Mouse (Mus musculus): ENCODE data around the gene Ppp4r4. TPM values are rescaled to one million over a fixed set of nuclear protein-coding genes. Genes with fewer than 3 reads are reported as not detected.
"Not testable (repeated sequence)": the region's sequence is repeated elsewhere in the genome, so short reads cannot be mapped to it uniquely, and the experiment has no call there.

Ppp4r4 gene
- polyA plus RNA-seq, 1 experiment from 2014 or later = 1.1 TPM

DNA sequence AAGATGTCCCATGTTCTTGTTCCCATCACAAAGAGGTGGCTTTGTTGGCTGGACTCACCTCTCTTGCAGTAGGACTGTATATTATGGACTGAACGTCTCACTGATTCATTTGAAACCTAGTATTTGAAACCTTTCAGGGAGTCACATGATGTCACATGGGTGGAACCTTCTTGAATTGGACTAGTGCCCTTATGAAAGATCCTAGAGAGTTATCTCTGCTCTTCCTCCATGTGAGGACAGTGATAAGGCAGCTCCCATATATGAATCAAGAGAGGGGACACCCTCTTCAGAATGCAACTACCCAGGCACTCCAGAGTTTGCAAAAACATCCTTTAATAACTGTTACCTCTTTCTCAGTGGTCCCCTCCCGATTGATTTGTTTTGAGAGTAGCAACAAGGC lies 114.2 kb downstream of the Ppp4r4 start:
- no peaks in the 10 kb centered on the region for H3K36me3 ChIP-seq
- no peaks in the 10 kb centered on the region for H3K4me1 ChIP-seq
- no peak overlapping the region for H3K27ac ChIP-seq
- H3K27me3 ChIP-seq = no peaks in the 10 kb centered on the region
- peaks cover 8% of the 10 kb centered on the region; the same call in 1 of the 2 replicates for H3K9me3 ChIP-seq
- 76% methylated on average over 2 of the region's 2 CpGs for WGBS
- no peak overlapping the region for H3K4me3 ChIP-seq
- no peak overlapping the region for H3K4me2 ChIP-seq (replicated peaks)
- no peak overlapping the region for H3K9ac ChIP-seq
- ATAC-seq (ENCODE audit: low FRiP score, low read depth) = no peak

DNA sequence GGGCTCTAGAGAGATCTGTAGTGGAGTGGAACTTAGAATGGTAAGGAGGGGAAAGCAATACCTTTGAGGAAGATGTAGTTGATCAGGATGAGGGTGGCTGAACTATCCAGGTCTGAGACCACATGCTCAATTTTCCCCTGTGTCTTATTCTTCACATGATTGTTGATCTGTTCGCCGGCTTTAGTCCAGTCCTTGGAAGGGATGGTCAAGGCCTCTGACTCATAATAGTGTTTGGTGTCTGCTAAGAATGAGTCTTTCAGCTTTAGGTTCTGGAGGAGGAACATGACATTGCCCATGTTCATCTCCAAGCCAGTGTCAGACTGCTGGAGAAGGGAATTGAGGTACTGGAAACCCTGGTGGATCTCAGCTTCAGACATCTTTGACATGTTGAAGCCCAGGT lies 121.8 kb downstream of the Ppp4r4 start:
- Histone ChIP-seq H3K9me3 (peaks cover 8% of the 10 kb centered on the region; the same call in 1 of the 2 replicates), H3K27ac (no peak overlapping the region), H3K4me3 (no peak overlapping the region), H3K4me1 (no peaks in the 10 kb centered on the region), H3K36me3 (no peaks in the 10 kb centered on the region), H3K27me3 (no peaks in the 10 kb centered on the region), H3K4me2 (replicated peaks) (no peak overlapping the region), H3K9ac (no peak overlapping the region)
- no peak for ATAC-seq (ENCODE audit: low FRiP score, low read depth)
- WGBS = 87% methylated on average over 2 of the region's 2 CpGs

DNA sequence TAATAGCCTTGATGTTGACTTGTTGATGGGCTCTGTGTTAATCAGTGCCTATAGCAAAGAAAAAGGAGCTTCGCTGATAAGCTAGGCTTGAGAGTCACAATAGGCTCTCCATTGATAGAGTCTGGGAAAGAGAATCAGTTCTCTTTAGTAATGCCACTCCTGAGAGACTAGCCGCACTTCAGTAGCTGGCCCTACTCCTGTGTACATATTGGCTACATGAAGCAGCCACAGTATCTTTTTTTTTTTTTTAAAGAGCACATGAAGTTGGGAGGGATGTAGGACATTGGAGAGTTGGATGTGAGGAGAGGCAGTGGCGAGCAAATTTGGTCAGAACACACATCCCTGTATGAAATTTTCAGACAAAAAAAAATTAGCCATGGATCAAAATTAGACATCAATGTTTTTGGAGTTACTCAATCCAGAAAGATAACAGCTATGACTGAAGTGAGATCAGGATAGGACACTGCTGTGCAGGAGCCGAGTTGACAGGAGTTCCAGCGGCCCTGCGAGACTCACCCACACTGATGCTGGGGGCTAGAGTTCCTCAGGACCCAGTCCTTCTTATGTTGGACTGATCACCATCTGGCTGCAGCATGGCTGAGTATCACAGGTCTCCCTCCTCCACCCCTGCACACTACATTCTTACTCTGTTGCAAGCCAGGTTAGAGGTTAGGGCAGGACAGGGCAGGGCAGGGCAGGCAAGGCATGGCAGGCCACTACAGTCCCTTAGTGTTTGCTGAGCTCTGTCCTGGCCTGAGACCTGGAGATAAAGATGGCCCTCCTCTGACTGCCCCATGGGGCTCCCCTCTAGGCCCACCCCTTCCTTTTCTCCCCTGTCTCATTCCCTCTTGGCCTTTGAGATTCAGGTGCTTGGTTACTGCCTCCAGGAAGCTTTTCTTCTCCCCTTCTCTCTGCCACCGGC lies 123.3 kb downstream of the Ppp4r4 start:
- no peak overlapping the region for H3K27ac ChIP-seq
- no peak for ATAC-seq (ENCODE audit: low FRiP score, low read depth)
- H3K9ac ChIP-seq = no peak overlapping the region
- H3K9me3 ChIP-seq = peaks cover 5% of the 10 kb centered on the region; the same call in 1 of the 2 replicates
- WGBS = 80% methylated on average over 7 of the region's 7 CpGs
- H3K4me3 ChIP-seq = no peak overlapping the region
- no peaks in the 10 kb centered on the region for H3K36me3 ChIP-seq
- H3K4me1 ChIP-seq = no peaks in the 10 kb centered on the region
- H3K4me2 ChIP-seq (replicated peaks) = no peak overlapping the region
- H3K27me3 ChIP-seq = no peaks in the 10 kb centered on the region

DNA sequence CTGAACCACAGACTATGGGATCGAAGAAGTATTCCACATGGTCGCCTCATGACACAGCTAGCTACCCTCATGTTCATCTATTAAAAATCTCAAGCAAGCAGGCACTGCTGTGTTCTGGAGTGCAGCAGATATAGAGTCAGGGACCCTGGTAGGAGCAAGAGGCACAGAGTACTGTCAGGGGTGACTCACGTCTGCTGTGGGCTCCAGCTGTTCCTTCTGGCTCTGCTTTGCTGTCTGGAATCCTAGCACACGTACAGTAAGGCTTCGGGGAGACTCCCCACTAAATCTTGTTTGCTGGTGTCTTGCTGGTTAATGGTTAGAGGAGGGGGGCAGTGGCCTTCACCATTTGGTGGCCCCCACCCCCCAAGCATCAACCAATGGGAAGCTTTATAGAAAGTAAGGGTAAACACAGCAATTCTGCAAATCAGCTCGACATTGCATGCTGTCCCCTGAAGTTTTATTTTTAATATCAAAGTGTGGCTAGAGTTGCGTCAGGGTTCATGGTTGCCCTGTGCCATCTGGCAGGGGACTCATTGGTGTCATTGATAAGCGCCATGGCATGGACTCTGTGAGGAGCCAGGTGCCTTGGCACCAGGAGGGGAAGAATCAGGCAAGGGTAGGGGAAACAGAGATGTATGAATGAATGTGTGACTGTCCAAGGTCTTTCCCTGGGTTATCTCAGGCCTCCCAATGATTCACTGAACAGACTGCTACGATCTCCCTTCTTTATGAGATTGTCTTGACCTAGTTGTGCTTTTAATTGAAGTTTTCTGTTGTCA lies 125.0 kb downstream of the Ppp4r4 start, which contains the start of gene Serpina6:
Serpina6 (minus strand) TSS at position 365 of the 779 bp plus-strand sequence.
- 75% methylated on average over 9 of the region's 9 CpGs for WGBS
- Histone ChIP-seq H3K9me3 (no peaks in the 10 kb centered on the region), H3K4me2 (replicated peaks) (no peak within 1 kb of the TSS), H3K4me3 (no peak within 1 kb of the TSS), H3K27ac (no peak within 1 kb of the TSS), H3K9ac (no peak within 1 kb of the TSS), H3K4me1 (no peaks in the 10 kb centered on the region), H3K27me3 (no peaks in the 10 kb centered on the region), H3K36me3 (no peaks in the 10 kb centered on the region)
- ATAC-seq (ENCODE audit: low FRiP score, low read depth) = no peak

DNA sequence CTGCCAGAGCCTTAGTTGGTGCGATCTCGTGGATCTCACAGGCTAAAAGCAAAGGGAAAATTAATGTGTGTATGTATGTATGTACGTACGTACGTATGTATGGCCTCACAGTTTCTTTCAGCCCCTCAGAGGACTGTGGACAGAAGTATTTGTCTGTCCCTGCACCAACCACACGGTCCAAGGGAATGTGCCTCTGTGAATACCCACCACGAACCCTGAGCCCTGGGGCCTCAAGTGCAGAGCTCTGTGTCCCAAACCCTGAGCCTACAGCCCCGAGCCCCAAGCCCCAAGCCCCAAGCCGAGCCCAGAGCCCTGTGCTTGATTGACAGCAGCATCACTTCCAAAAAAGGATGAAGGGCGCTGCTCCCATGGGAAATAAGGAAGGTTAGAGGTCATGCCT lies 125.9 kb downstream of the Ppp4r4 start:
- H3K9me3 ChIP-seq = no peaks in the 10 kb centered on the region
- ATAC-seq (ENCODE audit: low FRiP score, low read depth) = no peak
- no peak overlapping the region for H3K4me2 ChIP-seq (replicated peaks)
- H3K27ac ChIP-seq = no peak overlapping the region
- WGBS = 82% methylated on average over 10 of the region's 10 CpGs
- H3K36me3 ChIP-seq = no peaks in the 10 kb centered on the region
- H3K9ac ChIP-seq = no peak overlapping the region
- no peaks in the 10 kb centered on the region for H3K27me3 ChIP-seq
- H3K4me3 ChIP-seq = no peak overlapping the region
- no peaks in the 10 kb centered on the region for H3K4me1 ChIP-seq

DNA sequence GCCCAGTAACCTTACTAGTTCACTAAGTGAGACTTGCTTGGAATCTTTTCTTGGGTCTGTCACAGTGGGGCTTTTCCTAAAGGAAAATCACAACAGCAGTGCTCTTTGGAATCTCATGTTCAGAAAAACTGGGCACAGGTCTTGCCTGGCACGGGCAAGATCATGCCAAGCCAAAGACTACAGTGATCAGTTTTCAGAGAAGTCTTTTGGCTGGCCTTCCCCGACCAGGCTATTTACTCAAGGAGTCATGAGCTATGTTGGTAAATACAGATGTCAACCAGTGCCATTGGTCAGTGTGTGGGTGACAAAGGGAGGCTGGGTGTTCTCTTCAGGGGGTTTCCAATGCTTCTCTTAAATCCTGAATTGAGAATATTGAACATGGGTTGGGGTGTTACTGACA lies 127.1 kb downstream of the Ppp4r4 start:
- H3K36me3 ChIP-seq = no peaks in the 10 kb centered on the region
- ATAC-seq (ENCODE audit: low FRiP score, low read depth) = no peak
- H3K4me2 ChIP-seq (replicated peaks) = no peak overlapping the region
- 83% methylated on average over 2 of the region's 2 CpGs for WGBS
- no peaks in the 10 kb centered on the region for H3K9me3 ChIP-seq
- H3K27me3 ChIP-seq = no peaks in the 10 kb centered on the region
- no peak overlapping the region for H3K9ac ChIP-seq
- no peaks in the 10 kb centered on the region for H3K4me1 ChIP-seq
- H3K4me3 ChIP-seq = no peak overlapping the region
- no peak overlapping the region for H3K27ac ChIP-seq

DNA sequence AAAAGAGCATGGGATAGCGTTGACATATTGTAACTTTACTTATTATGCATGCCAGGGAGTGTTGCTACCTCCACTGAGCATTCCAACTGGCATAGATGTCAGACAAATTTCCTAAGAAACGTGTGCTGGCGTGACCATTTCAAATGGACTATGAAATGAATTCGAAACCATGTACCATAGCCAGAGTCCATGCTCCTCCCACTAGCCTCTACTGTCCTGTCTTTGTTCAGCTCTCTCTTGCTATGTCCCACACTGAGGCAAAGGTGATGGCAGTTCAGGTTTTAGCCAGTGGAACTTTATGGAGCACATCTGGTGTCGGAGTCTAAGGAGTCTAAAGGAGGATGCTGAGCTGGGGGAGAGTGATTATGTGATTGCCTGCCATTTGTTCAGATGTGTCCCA lies 128.0 kb downstream of the Ppp4r4 start:
- H3K4me3 ChIP-seq = no peak overlapping the region
- no peak overlapping the region for H3K27ac ChIP-seq
- H3K9me3 ChIP-seq = no peaks in the 10 kb centered on the region
- ATAC-seq (ENCODE audit: low FRiP score, low read depth) = no peak
- no peaks in the 10 kb centered on the region for H3K4me1 ChIP-seq
- no peak overlapping the region for H3K4me2 ChIP-seq (replicated peaks)
- 80% methylated on average over 5 of the region's 5 CpGs for WGBS
- H3K36me3 ChIP-seq = no peaks in the 10 kb centered on the region
- no peak overlapping the region for H3K9ac ChIP-seq
- H3K27me3 ChIP-seq = no peaks in the 10 kb centered on the region

DNA sequence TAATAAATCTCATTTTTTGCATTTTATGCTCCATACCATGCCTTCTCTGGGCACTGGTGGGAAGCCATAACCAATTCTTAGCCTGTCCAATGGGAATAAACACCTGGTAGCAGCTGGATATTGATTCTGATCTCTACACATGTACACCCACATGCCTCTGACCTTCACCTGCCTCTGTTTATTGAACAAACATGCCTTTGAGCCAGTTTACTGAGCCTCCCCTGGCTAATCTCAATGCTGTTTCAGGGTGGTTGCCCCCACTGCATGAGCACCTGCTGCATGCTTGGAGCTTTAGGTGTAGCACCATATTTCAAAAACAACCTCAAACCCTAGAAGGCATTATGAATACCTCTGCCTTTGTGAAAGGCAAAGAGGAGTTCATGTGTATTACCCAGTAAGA lies 130.0 kb downstream of the Ppp4r4 start:
- not testable (repeated sequence) for H3K4me2 ChIP-seq (replicated peaks); H3K4me3 ChIP-seq; H3K9ac ChIP-seq; H3K36me3 ChIP-seq; H3K27me3 ChIP-seq; H3K4me1 ChIP-seq; H3K9me3 ChIP-seq; ATAC-seq (ENCODE audit: low FRiP score, low read depth); H3K27ac ChIP-seq

Other genes with a start within 250 kb of the Ppp4r4 start
- 0.10 TPM in 1 of 2 replicates, not detected in the other for gene Fam181a, start 221.3 kb upstream of the Ppp4r4 start, polyA plus RNA-seq (2015; fragmentation: Nextera tagmentation; extraction: Ambion mirVana)
- 6.0 and 6.7 TPM in 2 replicates for gene Asb2, start 176.3 kb upstream of the Ppp4r4 start, polyA plus RNA-seq (2015; fragmentation: Nextera tagmentation; extraction: Ambion mirVana)
- gene Otub2, start 143.6 kb upstream of the Ppp4r4 start, polyA plus RNA-seq (2015; fragmentation: Nextera tagmentation; extraction: Ambion mirVana) = 12.2 and 12.6 TPM in 2 replicates
- gene 9330161L09Rik, start 124.5 kb upstream of the Ppp4r4 start, polyA plus RNA-seq (2015; fragmentation: Nextera tagmentation; extraction: Ambion mirVana) = 0.29 and 0.51 TPM in 2 replicates
- gene Ddx24, start 106.5 kb upstream of the Ppp4r4 start, polyA plus RNA-seq (2015; fragmentation: Nextera tagmentation; extraction: Ambion mirVana) = 124 and 130 TPM in 2 replicates
- 19.6 and 22.9 TPM in 2 replicates for gene Ifi27, start 98.1 kb upstream of the Ppp4r4 start, polyA plus RNA-seq (2015; fragmentation: Nextera tagmentation; extraction: Ambion mirVana)
- 1.9 and 3.1 TPM in 2 replicates for gene Ifi27l2a, start 88.6 kb upstream of the Ppp4r4 start, polyA plus RNA-seq (2015; fragmentation: Nextera tagmentation; extraction: Ambion mirVana)
- gene Ifi27l2b, start 75.1 kb upstream of the Ppp4r4 start, polyA plus RNA-seq (2015; fragmentation: Nextera tagmentation; extraction: Ambion mirVana) = not detected in 2 replicates
- not detected in 2 replicates for gene Serpina10, start 99.2 kb downstream of the Ppp4r4 start, polyA plus RNA-seq (2015; fragmentation: Nextera tagmentation; extraction: Ambion mirVana)
- gene Serpina6, start 124.9 kb downstream of the Ppp4r4 start, polyA plus RNA-seq (2015; fragmentation: Nextera tagmentation; extraction: Ambion mirVana) = 0.18 and 5.3 TPM in 2 replicates
- gene Serpina16, start 143.9 kb downstream of the Ppp4r4 start, polyA plus RNA-seq (2015; fragmentation: Nextera tagmentation; extraction: Ambion mirVana) = not detected in 2 replicates
- not detected in 2 replicates for gene Serpina1f, start 163.2 kb downstream of the Ppp4r4 start, polyA plus RNA-seq (2015; fragmentation: Nextera tagmentation; extraction: Ambion mirVana)
- gene Serpina1d, start 241.3 kb downstream of the Ppp4r4 start, polyA plus RNA-seq (2015; fragmentation: Nextera tagmentation; extraction: Ambion mirVana) = not detected in 2 replicates